ENCODE assay signal across 8 mouse cellular contexts in the genomic region with DNA sequence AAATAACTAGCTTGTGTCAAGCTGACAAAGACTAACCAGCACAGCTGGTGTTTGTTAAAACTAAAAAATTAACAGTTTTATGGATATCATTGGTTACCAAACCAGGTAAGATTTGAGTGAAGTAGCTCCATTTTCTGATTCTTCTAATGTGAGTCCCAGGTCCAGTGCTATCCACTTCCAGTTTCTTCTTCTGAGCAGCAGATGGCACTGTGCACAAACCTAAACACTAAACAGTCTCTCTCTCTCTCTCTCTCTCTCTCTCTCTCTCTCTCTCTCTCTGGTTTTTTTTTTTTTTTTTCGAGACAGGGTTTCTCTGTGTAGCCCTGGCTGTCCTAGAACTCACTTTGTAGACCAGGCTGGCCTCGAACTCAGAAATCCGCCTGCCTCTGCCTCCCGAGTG. TPM values are rescaled to one million over a fixed set of nuclear protein-coding genes. Genes with fewer than 3 reads are reported as not detected.
A peak's percentile ranks its signal among the peaks of the same experiment; 100 is the strongest.
DNase-seq lines count a peak whose midpoint lies in the region; ATAC-seq and TF ChIP-seq lines count a peak whose summit lies in the region.
"Not testable (repeated sequence)": the region's sequence is repeated elsewhere in the genome, so short reads cannot be mapped to it uniquely, and the experiment has no call there.

No protein-coding gene starts in this region.

- not testable (repeated sequence) for H3K4me2 ChIP-seq in CH12.LX (ENCODE audit: insufficient read depth, low read depth, poor library complexity, severe bottlenecking); forebrain, embryonic 13.5 days; hindbrain, embryonic 11.5 days (replicated peaks; ENCODE audit: low read depth, low read length); liver, postnatal 0 days (ENCODE audit: low read depth, low read length); stomach, postnatal 0 days (replicated peaks; ENCODE audit: low read depth)

- dilution Hi-C loops in CH12.LX (cut with MboI; ENCODE audit: extremely low pct_ligation_motif_present, extremely low pct_unique_long_range_greater_than_20kb, low sequenced_read_pairs), result not testable (repeated sequence)

- peak; percentile 74 for TF ChIP-seq RAD21 in CH12.LX (IDR thresholded peaks at IDR 0.05; ENCODE audit: low read depth, low read length)

- TF ChIP-seq POLR2A in CH12.LX (IDR thresholded peaks at IDR 0.05; ENCODE audit: low read depth, low read length), result not testable (repeated sequence)

- DNase-seq in CH12.LX (ENCODE audit: extremely low read depth), result peak; percentile 66
- DNase-seq in adrenal gland, postnatal 36 days, result peak; percentile 8 to 47
- DNase-seq in hindbrain, embryonic 11.5 days (ENCODE audit: low spot score), result peak; percentile 35
- peak; percentile 43 for DNase-seq in kidney, postnatal 10 days
- not testable (repeated sequence) for DNase-seq in liver, postnatal 0 days; stomach, postnatal 0 days (ENCODE audit: low spot score)
- peak; percentile 10 for DNase-seq in naive thymus-derived CD4-positive, alpha-beta T cell, adult 2 months (ENCODE audit: low read depth)

- H3K27me3 ChIP-seq in CH12.LX (replicated peaks); forebrain, embryonic 13.5 days; hindbrain, embryonic 11.5 days (ENCODE audit: control insufficient read depth, insufficient read depth, low read length); liver, postnatal 0 days (ENCODE audit: insufficient read depth, low read length); stomach, postnatal 0 days (ENCODE audit: control insufficient read depth, insufficient read depth, low read length): not testable (repeated sequence)

- TF ChIP-seq EP300 in CH12.LX (IDR thresholded peaks at IDR 0.05; ENCODE audit: low read length); liver, postnatal 0 days (IDR thresholded peaks at IDR 0.05; ENCODE audit: low read depth); stomach, postnatal 0 days (optimal IDR thresholded peaks at IDR 0.05): not testable (repeated sequence)

- not testable (repeated sequence) for H3K4me3 ChIP-seq in CH12.LX (replicated peaks in 1 of 3; ENCODE audit: low read depth in 2 of 3, low read length in 2 of 3, poor library complexity in 1 of 3); forebrain, embryonic 13.5 days; hindbrain, embryonic 11.5 days (ENCODE audit: low read depth, low read length); liver, postnatal 0 days (ENCODE audit: low read depth, low read length); stomach, postnatal 0 days (ENCODE audit: low read depth, low read length)

- not testable (repeated sequence) for H3K36me3 ChIP-seq in CH12.LX (replicated peaks in 1 of 2; ENCODE audit: control insufficient read depth in 1 of 2, insufficient read depth in 1 of 2, low read length in 1 of 2); forebrain, embryonic 13.5 days (ENCODE audit: poor library complexity, severe bottlenecking); hindbrain, embryonic 11.5 days (ENCODE audit: control insufficient read depth, insufficient read depth, low read length); liver, postnatal 0 days (replicated peaks; ENCODE audit: insufficient read depth, low read length); stomach, postnatal 0 days (ENCODE audit: control insufficient read depth, insufficient read depth, low read length)

- WGBS in forebrain, embryonic 13.5 days, result 79% methylated on average over 3 of the region's 4 CpGs
- WGBS in hindbrain, embryonic 11.5 days, result 94% methylated on average over 2 of the region's 4 CpGs
- 67% methylated on average over 4 of the region's 4 CpGs for WGBS in liver, postnatal 0 days (ENCODE audit: insufficient replicate concordance)
- WGBS in stomach, postnatal 0 days, result 100% methylated on average over 3 of the region's 4 CpGs

- not testable (repeated sequence) for H3K4me1 ChIP-seq in CH12.LX (ENCODE audit: control insufficient read depth in 1 of 2, insufficient read depth in 2 of 2); forebrain, embryonic 13.5 days; hindbrain, embryonic 11.5 days (replicated peaks; ENCODE audit: control insufficient read depth, insufficient read depth, low read length); liver, postnatal 0 days (ENCODE audit: insufficient read depth); stomach, postnatal 0 days (replicated peaks; ENCODE audit: control insufficient read depth, insufficient read depth)

- H3K27ac ChIP-seq in CH12.LX (ENCODE audit: insufficient read depth, low read depth); forebrain, embryonic 13.5 days; hindbrain, embryonic 11.5 days (ENCODE audit: low read depth, low read length); liver, postnatal 0 days (ENCODE audit: low read depth); stomach, postnatal 0 days (replicated peaks): not testable (repeated sequence)

- in situ Hi-C loops in CH12.LX (cut with MboI; ENCODE audit: low pct_ligation_motif_present, low pct_unique_long_range_greater_than_20kb, low sequenced_read_pairs), result loop anchor here (25.0 kb wide), 2 partner anchors 722 to 1072 kb away; no protein-coding TSS in a partner anchor

- H3K79me2 ChIP-seq in CH12.LX (replicated peaks; ENCODE audit: control insufficient read depth, extremely low read depth, insufficient read depth, poor library complexity, severe bottlenecking), result not testable (repeated sequence)

- TF ChIP-seq CTCF in CH12.LX (conservative IDR thresholded peaks at IDR 0.05 in 1 of 2, IDR thresholded peaks at IDR 0.05 in 1 of 2; ENCODE audit: low read depth in 2 of 2, low read length in 2 of 2), result peak; percentile 32 to 77; a peak in 3 of 4 replicates
- TF ChIP-seq CTCF in liver, postnatal 0 days (IDR thresholded peaks at IDR 0.05; ENCODE audit: low read depth), result peak; percentile 64
- TF ChIP-seq CTCF in stomach, postnatal 0 days (IDR thresholded peaks at IDR 0.05; ENCODE audit: low read depth), result peak; percentile 75

- peak; percentile 74 for ATAC-seq in forebrain, embryonic 13.5 days
- not testable (repeated sequence) for ATAC-seq in hindbrain, embryonic 11.5 days (ENCODE audit: low FRiP score); liver, postnatal 0 days; stomach, postnatal 0 days (ENCODE audit: low FRiP score, low TSS enrichment)

- H3K9ac ChIP-seq in CH12.LX (ENCODE audit: insufficient read depth, low read depth); forebrain, embryonic 13.5 days; hindbrain, embryonic 11.5 days (ENCODE audit: low read depth, low read length); liver, postnatal 0 days (replicated peaks); stomach, postnatal 0 days (ENCODE audit: low read length): not testable (repeated sequence)

- not testable (repeated sequence) for H3K9me3 ChIP-seq in CH12.LX (replicated peaks; ENCODE audit: low read length); forebrain, embryonic 13.5 days (replicated peaks); hindbrain, embryonic 11.5 days (ENCODE audit: control insufficient read depth, low read length); liver, postnatal 0 days (ENCODE audit: low read length); stomach, postnatal 0 days (ENCODE audit: control insufficient read depth, low read length)

TF ChIP-seq in CH12.LX, 34 proteins besides CTCF, POLR2A, EP300 and RAD21:
- TF ChIP-seq ZC3H11A (IDR thresholded peaks at IDR 0.05; ENCODE audit: low read depth, low read length) (peak; percentile 42), JUND (conservative IDR thresholded peaks at IDR 0.05; ENCODE audit: low read depth, low read length) (peak; percentile 85), ZNF384 (IDR thresholded peaks at IDR 0.05; ENCODE audit: low read depth, low read length) (peak; percentile 94), SMC3 (IDR thresholded peaks at IDR 0.05; ENCODE audit: low read depth, low read length) (peak; percentile 69)

RNA-seq across cellular contexts. Expression of a gene that starts 26.5 kb away (rescaled TPM):
- total RNA-seq in CH12.LX (2012; rRNA removed), result 19.8 and 25.1 TPM in 2 replicates
- 27.2 and 28.0 TPM in 2 replicates for total RNA-seq in CH12.LX (2014; rRNA removed)
- 37.3 and 40.6 TPM in 2 replicates for polyA plus RNA-seq in CH12.LX (2012; ENCODE audit: insufficient read length, low read depth)
- total RNA-seq in adrenal gland, postnatal 36 days (2021), result 100 to 1,000 TPM in 1 of 2 experiments, 10 to 100 TPM in 1; 60.7 to 162 TPM
- polyA plus RNA-seq in forebrain, embryonic 13.5 days (2015; fragmentation: Nextera tagmentation; extraction: Ambion mirVana), result 2.8 and 3.3 TPM in 2 replicates
- polyA plus RNA-seq in hindbrain, embryonic 11.5 days (2014; fragmentation: Nextera tagmentation; extraction: Ambion mirVana), result 5.1 and 6.6 TPM in 2 replicates
- polyA plus RNA-seq in liver, postnatal 0 days (2015; fragmentation: Nextera tagmentation; extraction: Ambion mirVana), result 41.0 and 42.0 TPM in 2 replicates
- 16.6 and 17.0 TPM in 2 replicates for polyA plus RNA-seq in stomach, postnatal 0 days (2015; fragmentation: Nextera tagmentation; extraction: Ambion mirVana)

RNA-seq across cellular contexts. Expression of a gene that starts 47.2 kb away (rescaled TPM):
- total RNA-seq in CH12.LX (2012; rRNA removed) (not detected in 2 replicates), CH12.LX (2014; rRNA removed) (not detected in 2 replicates)
- not detected in 2 replicates for polyA plus RNA-seq in CH12.LX (2012; ENCODE audit: insufficient read length, low read depth)
- 10 to 100 TPM in 1 of 2 experiments, 1 to 10 TPM in 1; 9.2 to 11.3 TPM for total RNA-seq in adrenal gland, postnatal 36 days (2021)
- polyA plus RNA-seq in forebrain, embryonic 13.5 days (2015; fragmentation: Nextera tagmentation; extraction: Ambion mirVana), result 2.0 and 2.7 TPM in 2 replicates
- 7.1 and 9.9 TPM in 2 replicates for polyA plus RNA-seq in hindbrain, embryonic 11.5 days (2014; fragmentation: Nextera tagmentation; extraction: Ambion mirVana)
- 2.6 and 3.2 TPM in 2 replicates for polyA plus RNA-seq in liver, postnatal 0 days (2015; fragmentation: Nextera tagmentation; extraction: Ambion mirVana)
- polyA plus RNA-seq in stomach, postnatal 0 days (2015; fragmentation: Nextera tagmentation; extraction: Ambion mirVana), result 24.4 and 32.1 TPM in 2 replicates
